Mouse (Mus musculus): Measurements from ENCODE around the gene Sfrp2.
A peak's percentile ranks its signal among the peaks of the same experiment; 100 is the strongest.

The Sfrp2 gene

DNA sequence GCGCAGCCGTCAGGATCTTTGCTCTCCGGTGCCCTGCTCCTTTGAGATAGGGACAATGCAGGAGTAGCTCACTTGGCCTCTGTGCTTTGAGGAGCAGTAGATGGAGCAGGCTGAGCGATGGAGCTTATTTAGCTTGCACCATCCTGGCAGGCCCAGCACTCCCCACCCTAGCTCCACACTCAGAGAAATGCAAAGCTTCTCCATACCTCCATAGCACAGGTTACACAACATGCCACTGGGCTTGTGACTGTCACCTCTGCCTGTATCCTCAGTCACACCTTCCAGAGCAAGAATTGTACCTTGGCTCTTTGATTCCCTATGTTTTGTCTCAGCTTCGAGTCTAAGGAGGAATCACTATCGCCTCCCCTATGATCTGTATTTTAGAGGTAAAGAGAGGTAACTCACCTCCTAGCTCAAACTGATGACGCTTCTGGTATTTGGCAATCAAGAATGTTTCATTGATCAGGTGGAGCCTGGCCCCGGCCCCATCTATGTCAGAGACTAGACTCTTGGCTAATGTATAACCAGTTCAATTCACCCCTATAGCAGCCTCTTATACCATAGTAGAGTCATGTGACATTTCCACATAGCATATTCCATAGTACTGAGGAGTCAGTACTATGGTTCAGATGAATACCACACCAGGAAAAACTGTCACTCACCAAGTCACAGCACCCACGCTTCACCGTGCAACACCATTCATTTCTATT is 5.2 kb downstream of the Sfrp2 start:
- no peak for DNase-seq (ENCODE audit: low spot score in 2 of 2)

- no peak for DNase-seq (ENCODE audit: low spot score in 2 of 2)
Observed at GRCm38 (mm10) chr3:83773281-83773680, 7.2 kb downstream of the Sfrp2 start.

- DNase-seq (ENCODE audit: low spot score in 2 of 2) = no peak
Observed at GRCm38 (mm10) chr3:83775403-83775802, 9.3 kb downstream of the Sfrp2 start.

GRCm38 (mm10) chr3:83781460-83782222 is 15.5 kb downstream of the Sfrp2 start:
- DNase-seq (ENCODE audit: low spot score in 2 of 2) = no peak

DNA sequence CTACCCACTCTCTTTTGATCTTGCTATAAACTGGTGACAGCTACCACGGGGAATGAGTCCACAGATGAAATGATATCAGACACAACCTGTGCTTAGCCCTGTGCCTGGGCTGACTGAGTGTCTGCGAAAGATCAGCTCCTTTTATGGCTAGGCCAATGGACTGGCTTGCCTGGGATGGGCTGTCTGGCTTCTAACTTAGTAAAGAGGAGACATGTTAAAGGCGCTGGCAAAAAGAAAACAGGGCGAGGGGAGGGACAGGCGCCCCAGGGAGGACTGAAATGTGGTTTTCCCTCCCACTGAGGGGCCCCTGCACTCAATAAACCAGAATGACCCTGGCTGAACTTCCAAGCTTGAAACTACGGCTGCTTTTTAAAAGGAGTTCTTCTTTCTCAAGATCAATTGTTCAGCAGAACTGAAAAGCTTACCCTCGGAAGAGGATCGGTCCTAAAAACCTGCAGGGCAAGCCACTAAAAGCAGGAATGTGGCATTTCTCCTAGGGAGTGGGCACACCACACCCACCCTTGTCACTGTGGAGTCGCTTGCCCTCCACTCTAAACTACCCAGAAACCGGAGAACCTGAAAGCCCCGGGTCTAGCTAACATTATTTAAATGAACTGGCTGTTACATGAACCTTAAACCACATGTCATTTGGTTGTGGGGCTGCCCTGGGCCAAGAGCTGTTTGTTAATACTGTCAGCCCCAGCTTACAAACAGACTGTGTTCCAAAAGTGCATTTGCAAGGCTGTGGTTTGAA is 17.8 kb downstream of the Sfrp2 start:
- DNase-seq (ENCODE audit: low spot score in 2 of 2) = no peak

DNA sequence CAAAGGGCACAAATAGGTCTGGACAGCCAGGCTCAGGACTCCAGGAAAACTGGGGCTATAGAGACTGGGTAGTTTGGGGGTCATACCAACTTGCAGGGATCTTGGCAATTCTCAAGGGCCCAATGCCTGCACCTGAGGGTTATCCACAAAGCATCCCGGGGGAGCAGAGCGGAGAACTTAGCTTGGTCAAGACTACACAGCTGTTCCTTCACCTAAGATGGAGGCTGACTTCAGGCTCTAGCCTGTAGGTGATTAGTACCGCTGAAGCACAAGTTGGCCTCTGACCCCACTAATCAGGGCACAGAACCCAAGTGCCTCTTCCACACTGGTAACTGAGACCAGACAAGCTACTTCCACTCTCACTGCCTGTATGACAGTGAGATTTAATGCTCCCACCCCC is 18.6 kb downstream of the Sfrp2 start:
- no peak for DNase-seq (ENCODE audit: low spot score in 2 of 2)

GRCm38 (mm10) chr3:83787086-83787485 is 21.0 kb downstream of the Sfrp2 start:
- DNase-seq (ENCODE audit: low spot score in 2 of 2) = no peak

- DNase-seq (ENCODE audit: low spot score in 2 of 2) = no peak
Observed at GRCm38 (mm10) chr3:83787776-83788305, 21.7 kb downstream of the Sfrp2 start.

DNA sequence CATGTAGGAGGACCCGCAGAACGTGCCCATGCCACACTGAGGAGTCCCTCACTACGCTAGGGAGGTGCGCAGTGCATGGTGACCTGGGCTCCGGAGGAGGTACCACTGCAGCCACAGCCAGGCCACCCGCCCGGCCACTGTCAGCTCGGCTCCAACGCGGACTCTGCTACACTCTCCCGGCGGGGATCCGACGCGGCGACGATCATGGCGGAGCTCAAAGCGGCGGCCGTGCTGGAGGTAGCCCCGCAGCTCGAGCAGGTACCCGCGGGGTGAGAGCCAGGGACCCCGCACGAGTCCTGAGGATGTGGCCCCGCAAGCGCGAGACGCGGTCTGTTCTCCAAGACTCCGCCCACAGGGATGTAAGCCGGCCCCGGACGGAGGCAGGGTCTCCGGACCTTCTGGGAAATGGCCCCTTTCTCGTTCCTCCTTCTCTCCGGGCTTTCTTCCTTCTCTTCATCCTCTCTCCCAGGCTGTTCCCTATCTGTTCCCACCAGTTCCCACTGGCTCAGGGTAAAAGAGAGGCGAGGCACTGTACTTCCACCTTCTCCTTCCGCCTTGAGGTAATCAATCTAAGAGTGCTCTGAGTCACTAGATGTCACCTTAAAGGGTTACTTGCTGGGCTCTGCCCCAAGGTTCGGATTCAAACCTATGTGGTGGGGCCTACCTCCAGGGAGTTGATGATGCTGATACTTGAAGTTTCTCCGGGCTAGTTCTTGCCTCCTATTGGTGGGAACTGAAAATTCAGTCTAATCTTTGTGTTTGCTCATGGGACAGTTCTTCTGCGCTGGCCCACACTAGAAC is 23.7 kb downstream of the Sfrp2 start:
- DNase-seq (ENCODE audit: low spot score in 2 of 2) = no peak

- no peak for DNase-seq (ENCODE audit: low spot score in 2 of 2)
Observed at GRCm38 (mm10) chr3:83791444-83791843, 25.3 kb downstream of the Sfrp2 start.

DNA sequence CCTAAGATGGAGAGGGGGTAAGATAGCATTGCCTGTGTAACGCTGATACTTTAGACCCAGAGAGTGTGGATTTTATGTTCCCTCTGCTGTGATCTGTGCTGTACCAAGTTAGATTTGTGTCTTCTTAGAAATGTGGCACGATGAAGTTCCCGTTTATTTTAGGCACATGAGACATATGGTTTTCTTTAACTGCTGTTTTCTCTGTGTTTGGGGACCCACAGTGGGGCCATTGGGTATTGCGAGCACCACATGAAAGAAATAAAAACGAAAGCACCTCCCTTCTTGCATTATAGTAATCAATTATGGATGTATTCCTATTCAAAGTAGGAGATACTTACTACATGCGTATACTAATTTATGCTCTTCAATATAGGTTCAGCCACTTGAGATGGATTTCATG is 31.0 kb downstream of the Sfrp2 start:
- no peak for DNase-seq (ENCODE audit: low spot score in 2 of 2)

DNA sequence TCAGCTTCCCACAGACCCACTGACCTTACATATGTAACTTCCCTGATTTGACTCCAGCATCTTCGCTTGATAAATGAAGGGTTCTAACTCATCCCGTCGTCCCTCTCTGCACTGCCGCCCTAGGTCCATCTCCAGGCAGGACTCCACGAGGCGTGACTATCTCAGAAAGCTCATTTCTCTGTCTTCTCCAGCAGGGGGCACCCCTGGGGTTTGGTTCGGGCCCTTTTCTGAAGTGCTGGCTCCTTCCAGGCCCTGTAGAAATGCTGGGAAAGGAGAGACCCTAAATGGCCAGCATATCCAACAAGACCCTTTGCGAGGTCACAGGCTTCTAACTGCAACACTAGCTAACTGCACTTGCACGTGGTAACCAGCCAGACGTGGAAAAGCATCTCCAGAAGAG is 31.7 kb downstream of the Sfrp2 start:
- DNase-seq (ENCODE audit: low spot score in 2 of 2) = peak; percentile 28 to 37

GRCm38 (mm10) chr3:83799486-83799885 is 33.4 kb downstream of the Sfrp2 start:
- no peak for DNase-seq (ENCODE audit: low spot score in 2 of 2)

DNA sequence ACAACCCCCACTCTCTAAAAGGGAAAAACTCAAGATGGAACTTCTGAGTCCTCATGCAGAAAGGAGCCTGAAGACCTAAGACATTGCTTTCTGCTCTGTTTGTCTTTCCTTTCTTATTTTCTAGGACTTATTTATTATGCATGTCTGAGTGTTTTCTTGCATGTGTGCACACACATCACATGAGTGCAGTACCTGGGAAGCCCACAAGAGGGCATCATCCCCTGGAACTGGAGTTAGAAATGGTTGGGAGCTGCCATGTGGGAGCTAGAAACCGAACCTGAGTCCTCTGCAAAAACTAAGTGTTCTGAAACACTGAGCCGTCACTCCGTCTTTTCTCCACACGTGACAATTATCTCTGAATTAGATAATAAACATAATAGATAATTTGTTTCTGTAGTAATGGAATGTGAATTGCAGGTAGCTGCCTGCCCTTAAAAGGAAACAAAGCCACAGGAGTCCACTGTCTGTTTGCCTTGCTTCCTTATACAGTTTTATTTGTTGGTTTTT is 35.6 kb downstream of the Sfrp2 start:
- no peak for DNase-seq (ENCODE audit: low spot score in 2 of 2)

DNA sequence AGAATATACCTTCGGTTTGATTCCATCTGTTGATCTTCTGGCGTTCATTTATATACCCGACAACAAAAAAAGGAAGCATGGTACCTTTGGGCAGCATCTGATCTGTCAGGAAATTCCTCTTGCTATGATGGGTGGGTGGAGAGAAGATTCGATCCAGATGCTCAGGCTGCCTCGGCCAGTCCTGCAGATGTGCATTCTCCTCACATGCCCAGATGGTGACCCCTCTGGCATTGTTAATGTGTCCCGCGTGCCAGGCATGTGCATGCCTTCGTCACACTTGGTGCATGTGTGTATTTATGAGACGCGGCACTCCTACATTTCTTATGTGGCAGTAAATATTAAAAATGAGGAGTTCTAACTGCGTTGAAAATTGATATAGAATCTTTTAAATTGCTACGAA is 42.4 kb downstream of the Sfrp2 start:
- no peak for DNase-seq (ENCODE audit: low spot score in 2 of 2)

GRCm38 (mm10) chr3:83811987-83812386 is 45.9 kb downstream of the Sfrp2 start:
- peak in 1 of 2 experiments; percentile 4 for DNase-seq (ENCODE audit: low spot score in 2 of 2)

GRCm38 (mm10) chr3:83812863-83813262 is 46.7 kb downstream of the Sfrp2 start:
- DNase-seq (ENCODE audit: low spot score in 2 of 2) = no peak

- DNase-seq (ENCODE audit: low spot score in 2 of 2) = no peak
Observed at GRCm38 (mm10) chr3:83816372-83816925, 50.3 kb downstream of the Sfrp2 start.

DNA sequence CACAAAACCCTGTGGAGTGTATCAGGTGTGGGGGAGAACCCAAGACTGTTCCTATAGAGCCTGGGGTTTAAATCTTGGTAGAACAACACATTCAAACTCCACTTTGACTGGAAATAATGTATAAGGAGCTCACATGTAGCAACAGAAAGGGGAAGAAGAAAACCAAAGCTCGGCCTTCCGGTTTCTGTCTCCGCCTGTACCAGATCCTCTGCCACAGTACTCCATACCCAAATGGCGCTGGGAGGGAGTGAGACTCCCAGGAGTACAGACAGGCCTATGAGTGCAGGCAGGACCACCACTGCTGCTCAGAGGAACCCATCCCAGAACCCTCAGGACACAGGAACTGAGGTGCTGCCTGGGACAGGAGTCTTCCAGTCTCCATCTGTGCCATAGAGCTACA is 57.7 kb downstream of the Sfrp2 start:
- DNase-seq (ENCODE audit: low spot score in 2 of 2) = no peak

Data from heart, adult 9 months (tissue).